Comparison of ENCODE assay signal across 22 mouse cellular contexts in the genomic region with DNA sequence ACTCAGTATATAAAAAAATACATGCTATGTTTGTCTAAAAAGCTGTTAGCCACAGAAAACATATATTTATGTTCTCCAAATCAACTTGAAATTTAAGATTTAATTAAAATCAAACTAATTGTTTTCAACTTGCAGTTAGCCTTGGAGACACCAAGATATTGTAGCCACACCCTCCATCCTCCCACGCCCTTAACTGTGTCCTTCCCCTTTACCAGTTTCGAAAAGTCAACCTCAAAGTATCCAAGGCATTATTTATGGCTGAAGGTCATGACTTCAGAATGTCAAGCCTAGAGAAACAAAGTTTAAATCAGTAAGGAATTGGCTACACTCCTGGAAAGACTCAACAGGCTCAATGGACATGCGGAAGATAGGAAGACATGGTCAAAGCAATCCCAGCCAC. TPM values are rescaled to one million over a fixed set of nuclear protein-coding genes. Genes with fewer than 3 reads are reported as not detected.
A peak's percentile ranks its signal among the peaks of the same experiment; 100 is the strongest.
DNase-seq lines count a peak whose midpoint lies in the region; ATAC-seq lines count a peak whose summit lies in the region.
"Had no signal": no experiment of that assay in that cellular context is flagged by ENCODE, and none has a peak within 500 bp of the region (broad histone marks: within the 10 kb centered on the region; RNA-seq: fewer than 3 reads in every experiment).

No protein-coding gene starts in this region.

- peak; percentile 39 to 60 for DNase-seq in spleen, postnatal 36 days (ENCODE audit: low spot score in 2 of 2)
- DNase-seq in spleen, adult 12 weeks (ENCODE audit: low spot score): no peak
- DNase-seq in adrenal gland, postnatal 14 days: peak; percentile 24
- peak; percentile 57 for DNase-seq in splenic B cell, adult 2 months (ENCODE audit: low read depth, low spot score)
- no peak for DNase-seq in left cerebral cortex, postnatal 4 days
- DNase-seq in lung, postnatal 4 days: no peak
- DNase-seq: cerebellum, adult 18-20 months; cerebellum, postnatal 10 days; gastrocnemius, postnatal 14 days; heart, adult 18-20 months; kidney, adult 11 months; kidney, postnatal 25 days; liver, postnatal 0 days; thymus, adult 2 months; thymus, postnatal 36 days had no signal

- ATAC-seq in megakaryocyte, adult 5-6 weeks (ENCODE audit: poor library complexity, severe bottlenecking): peak; percentile 83
- ATAC-seq: forebrain, embryonic 14.5 days; liver, embryonic 12.5 days; liver, postnatal 0 days had no signal

- intact Hi-C loops in left cerebral cortex, postnatal 4 days (cut with DNase I): loop anchor here (5.0 kb wide), 1 partner anchor 194 kb away; no protein-coding TSS in a partner anchor

- H3K27me3 ChIP-seq in splenic B cell, adult 2 months (ENCODE audit: control insufficient read depth, insufficient read depth, low read length, poor library complexity, severe bottlenecking): no peaks in the 10 kb centered on the region
- H3K27me3 ChIP-seq: CH12.LX; embryonic facial prominence, embryonic 15.5 days; liver, embryonic 12.5 days; midbrain, embryonic 12.5 days; neural tube, embryonic 13.5 days had no signal

- no peaks in the 10 kb centered on the region for H3K36me3 ChIP-seq in splenic B cell, adult 2 months (ENCODE audit: control insufficient read depth, insufficient read depth, low read length, poor library complexity, severe bottlenecking)
- H3K36me3 ChIP-seq: midbrain, embryonic 12.5 days; neural tube, embryonic 13.5 days had no signal

RNA-seq across cellular contexts. Expression of a gene that starts 18.9 kb away (rescaled TPM):
- 92.9 and 94.2 TPM in 2 replicates for total RNA-seq in adrenal gland, postnatal 14 days (2021)
- 109 and 112 TPM in 2 replicates for total RNA-seq in megakaryocyte, adult 5-6 weeks (2015)
- 141 and 168 TPM in 2 replicates for total RNA-seq in megakaryocyte, adult 5-6 weeks (2017)
- 100 to 1,000 TPM in 1 of 2 experiments, 10 to 100 TPM in 1; 92.2 to 105 TPM for total RNA-seq in left cerebral cortex, postnatal 4 days (2021)

RNA-seq across cellular contexts. Expression of a gene that starts 33.6 kb away (rescaled TPM):
- total RNA-seq in adrenal gland, postnatal 14 days (2021): 63.2 and 67.5 TPM in 2 replicates
- total RNA-seq in megakaryocyte, adult 5-6 weeks (2015): 126 and 130 TPM in 2 replicates
- 115 and 132 TPM in 2 replicates for total RNA-seq in megakaryocyte, adult 5-6 weeks (2017)
- 10 to 100 TPM; 39.2 to 42.9 TPM for total RNA-seq in left cerebral cortex, postnatal 4 days (2021)

RNA-seq across cellular contexts. Expression of a gene that starts 33.7 kb away (rescaled TPM):
- 42.8 and 47.2 TPM in 2 replicates for total RNA-seq in adrenal gland, postnatal 14 days (2021)
- 14.3 and 18.5 TPM in 2 replicates for total RNA-seq in megakaryocyte, adult 5-6 weeks (2015)
- 19.7 and 26.8 TPM in 2 replicates for total RNA-seq in megakaryocyte, adult 5-6 weeks (2017)
- total RNA-seq in left cerebral cortex, postnatal 4 days (2021): 10 to 100 TPM in 1 of 2 experiments, 1 to 10 TPM in 1; 7.3 to 10.1 TPM

Comparison
In these comparisons a context has a peak if more than half of its experiments do, and no peak if none do; other contexts are left out.
1. DNase-seq: peak in spleen, postnatal 36 days (2 of 2), adrenal gland, postnatal 14 days (single experiment) and splenic B cell, adult 2 months (single experiment); none in spleen, adult 12 weeks (single experiment), left cerebral cortex, postnatal 4 days (single experiment) and lung, postnatal 4 days (0 of 2).